Mouse (Mus musculus): ENCODE data around the gene Wdr20rt. TPM values are rescaled to one million over a fixed set of nuclear protein-coding genes. Genes with fewer than 3 reads are reported as not detected.

The Wdr20rt gene
- polyA plus RNA-seq (2015; fragmentation: Illumina TruSeq; extraction: RNeasy Lipid Tissue Mini Kit (QIAGEN cat#74804); ENCODE audit: insufficient read depth, low read depth, low replicate concordance), result not detected

GRCm38 (mm10) chr12:65225467-65225945, at the start of gene Wdr20rt:
TSS of gene Wdr20rt (plus strand) at chr12:65225517.

Other genes with a start within 250 kb of the Wdr20rt start
- 18.5 TPM for gene Prpf39, start 189.2 kb upstream of the Wdr20rt start, polyA plus RNA-seq (2015; fragmentation: Illumina TruSeq; extraction: RNeasy Lipid Tissue Mini Kit (QIAGEN cat#74804); ENCODE audit: insufficient read depth, low read depth, low replicate concordance)
- gene Fkbp3, start 151.5 kb upstream of the Wdr20rt start, polyA plus RNA-seq (2015; fragmentation: Illumina TruSeq; extraction: RNeasy Lipid Tissue Mini Kit (QIAGEN cat#74804); ENCODE audit: insufficient read depth, low read depth, low replicate concordance), result 19.5 TPM
- gene Fancm, start 149.9 kb upstream of the Wdr20rt start, polyA plus RNA-seq (2015; fragmentation: Illumina TruSeq; extraction: RNeasy Lipid Tissue Mini Kit (QIAGEN cat#74804); ENCODE audit: insufficient read depth, low read depth, low replicate concordance), result 3.1 TPM
- not detected for gene Mis18bp1, start 52.9 kb upstream of the Wdr20rt start, polyA plus RNA-seq (2015; fragmentation: Illumina TruSeq; extraction: RNeasy Lipid Tissue Mini Kit (QIAGEN cat#74804); ENCODE audit: insufficient read depth, low read depth, low replicate concordance)

All from pancreas, adult 10 weeks (tissue).